Mouse (Mus musculus) embryonic facial prominence, embryonic 12.5 days (tissue): ENCODE data around the gene Slc25a5. TPM values are rescaled to one million over a fixed set of nuclear protein-coding genes. Genes with fewer than 3 reads are reported as not detected.

Source experiments
- ATAC-seq: fragments of 200-750 bp; cut with Nextera tagmentation; 2 replicates; pipeline ENCODE4 v1.8.0; 2017; ENCODE audit not compliant: insufficient number of reproducible peaks, insufficient read depth, low FRiP score, low TSS enrichment
- H3K27ac ChIP-seq: fragments of 300-500 bp; sonication (generic); 2 replicates; pipeline ENCODE4 v1.5.1; 2016; ENCODE audit warnings: mild to moderate bottlenecking
- H3K27me3 ChIP-seq: fragments of 300-500 bp; sonication (generic); 2 replicates; pipeline ENCODE4 v1.6.1; 2016; ENCODE audit warnings: mild to moderate bottlenecking, moderate library complexity
- H3K36me3 ChIP-seq: fragments of 300-500 bp; sonication (generic); 2 replicates; pipeline ENCODE4 v1.6.1; 2016; ENCODE audit warnings: mild to moderate bottlenecking
- H3K4me1 ChIP-seq: fragments of 300-500 bp; sonication (generic); 2 replicates; pipeline ENCODE4 v1.6.1; 2016
- H3K4me2 ChIP-seq: fragments of 300-500 bp; sonication (generic); replicated peaks from 2 replicates; pipeline ENCODE4 v1.6.1; 2016; ENCODE audit warnings: mild to moderate bottlenecking, moderate library complexity
- H3K4me3 ChIP-seq: fragments of 300-500 bp; sonication (generic); 2 replicates; pipeline ENCODE4 v1.5.1; 2016; ENCODE audit warnings: mild to moderate bottlenecking
- H3K9ac ChIP-seq: fragments of 300-500 bp; sonication (generic); 2 replicates; pipeline ENCODE4 v1.6.1; 2016; ENCODE audit warnings: mild to moderate bottlenecking, moderate library complexity
- H3K9me3 ChIP-seq: fragments of 300-500 bp; sonication (generic); 2 replicates; pipeline ENCODE4 v1.6.1; 2016; ENCODE audit warnings: mild to moderate bottlenecking, moderate library complexity
- WGBS: fragments of 180-500 bp; shearing (Covaris S2); methylation state at CpG from one replicate; pipeline ENCODE4 v1.1.7; 2016; 5-methylcytosine and 5-hydroxymethylcytosine counted together
- polyA plus RNA-seq: library from polyadenylated mRNA; unstranded; fragments of >200 nt; fragmentation: Nextera tagmentation; extraction: Ambion mirVana; gene quantifications from 2 replicates; pipeline ENCODE4 v1.2.1, GENCODE M21; 2016

The Slc25a5 gene
- polyA plus RNA-seq, 1 experiment from 2014 or later: 398 TPM

- no peak for ATAC-seq
- no peaks in the 10 kb centered on the region for H3K27me3 ChIP-seq
These were observed 24.8 kb downstream of the Slc25a5 start for GRCm38 (mm10) chrX:36820201-36820600.

GRCm38 (mm10) chrX:36823932-36824711 lies 28.7 kb downstream of the Slc25a5 start:
- H3K27me3 ChIP-seq: no peaks in the 10 kb centered on the region
- ATAC-seq: no peak
- no peaks in the 10 kb centered on the region for H3K4me1 ChIP-seq
- no peak overlapping the region for H3K27ac ChIP-seq
- 76% methylated on average over 10 of the region's 10 CpGs for WGBS
- no peak overlapping the region for H3K4me2 ChIP-seq
- no peak overlapping the region for H3K9ac ChIP-seq
- no peak overlapping the region for H3K4me3 ChIP-seq
- H3K9me3 ChIP-seq: no peaks in the 10 kb centered on the region
- H3K36me3 ChIP-seq: no peaks in the 10 kb centered on the region

More at GRCm38 (mm10) chrX:36820201-36820600, 24.8 kb downstream of the Slc25a5 start:
- no peak overlapping the region for H3K4me2 ChIP-seq
- no peaks in the 10 kb centered on the region for H3K36me3 ChIP-seq
- 21% methylated on average over 4 of the region's 4 CpGs for WGBS
- no peaks in the 10 kb centered on the region for H3K9me3 ChIP-seq
- no peak overlapping the region for H3K9ac ChIP-seq
- H3K27ac ChIP-seq: no peak overlapping the region
- H3K4me3 ChIP-seq: no peak overlapping the region
- no peaks in the 10 kb centered on the region; the same call in 1 of the 2 replicates for H3K4me1 ChIP-seq

DNA sequence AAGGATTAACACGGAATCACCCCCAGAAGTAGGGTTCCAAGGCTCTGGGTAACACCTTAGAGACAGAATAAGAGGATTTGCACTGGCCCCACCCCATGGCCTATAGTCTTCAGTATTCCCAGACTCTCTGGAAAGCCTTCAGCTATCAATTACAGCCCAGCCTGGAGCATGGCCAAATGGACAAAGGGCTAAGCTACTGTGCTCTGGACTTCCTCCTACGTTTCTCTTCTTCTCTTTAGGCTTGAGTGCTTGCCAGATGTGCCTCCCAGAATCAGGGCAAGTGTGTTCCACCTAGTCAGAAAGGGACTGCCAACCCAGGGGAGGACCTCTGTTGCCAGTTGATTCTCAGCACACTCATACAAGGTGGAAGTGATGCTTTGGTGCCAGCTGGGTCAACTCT lies 29.6 kb downstream of the Slc25a5 start:
- WGBS: 62% methylated on average over 2 of the region's 2 CpGs
- no peak for ATAC-seq

GRCm38 (mm10) chrX:36826873-36827272 lies 31.4 kb downstream of the Slc25a5 start:
- Histone ChIP-seq H3K27ac (no peak overlapping the region), H3K36me3 (no peaks in the 10 kb centered on the region), H3K9ac (no peak overlapping the region), H3K4me3 (no peak overlapping the region), H3K27me3 (no peaks in the 10 kb centered on the region), H3K9me3 (no peaks in the 10 kb centered on the region), H3K4me2 (no peak overlapping the region), H3K4me1 (no peaks in the 10 kb centered on the region)
- WGBS: 91% methylated on average over 2 of the region's 5 CpGs
- ATAC-seq: no peak

More for the DNA sequence above, 29.6 kb downstream of the Slc25a5 start:
- no peak overlapping the region for H3K27ac ChIP-seq
- no peaks in the 10 kb centered on the region for H3K36me3 ChIP-seq
- no peak overlapping the region for H3K4me3 ChIP-seq
- no peak overlapping the region for H3K9ac ChIP-seq
- no peaks in the 10 kb centered on the region for H3K9me3 ChIP-seq
- H3K27me3 ChIP-seq: no peaks in the 10 kb centered on the region
- no peaks in the 10 kb centered on the region for H3K4me1 ChIP-seq
- H3K4me2 ChIP-seq: no peak overlapping the region

DNA sequence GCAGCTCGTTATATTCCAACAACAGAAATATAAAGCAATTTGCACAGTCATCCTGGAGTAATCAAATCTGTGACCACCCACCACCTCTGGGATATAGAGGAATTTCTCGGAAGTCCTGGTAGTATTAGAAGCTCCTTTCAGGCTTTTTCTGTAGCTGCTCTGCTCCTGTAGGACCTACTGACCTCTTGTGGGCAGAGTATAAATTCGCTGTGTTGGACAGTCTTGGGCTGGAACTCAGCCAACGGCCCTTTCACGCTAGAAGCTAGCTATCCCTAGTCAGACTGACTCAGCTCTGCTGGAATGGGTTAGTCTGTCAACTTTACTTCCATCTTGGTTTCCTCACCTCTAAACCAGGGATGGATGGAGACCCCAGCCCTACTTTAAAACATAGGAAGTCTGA lies 34.8 kb downstream of the Slc25a5 start:
- Histone ChIP-seq H3K9me3 (no peaks in the 10 kb centered on the region), H3K36me3 (no peaks in the 10 kb centered on the region), H3K4me1 (no peaks in the 10 kb centered on the region), H3K9ac (no peak overlapping the region), H3K27me3 (no peaks in the 10 kb centered on the region), H3K27ac (no peak overlapping the region), H3K4me3 (no peak overlapping the region), H3K4me2 (no peak overlapping the region)
- no peak for ATAC-seq
- WGBS: 43% methylated on average over 5 of the region's 5 CpGs

GRCm38 (mm10) chrX:36831632-36832031 lies 36.2 kb downstream of the Slc25a5 start:
- H3K4me3 ChIP-seq: no peak overlapping the region
- no peaks in the 10 kb centered on the region for H3K9me3 ChIP-seq
- WGBS: 78% methylated on average over 4 of the region's 4 CpGs
- no peaks in the 10 kb centered on the region for H3K36me3 ChIP-seq
- no peak overlapping the region for H3K9ac ChIP-seq
- H3K27me3 ChIP-seq: no peaks in the 10 kb centered on the region
- no peaks in the 10 kb centered on the region for H3K4me1 ChIP-seq
- ATAC-seq: no peak
- H3K4me2 ChIP-seq: no peak overlapping the region
- no peak overlapping the region for H3K27ac ChIP-seq

DNA sequence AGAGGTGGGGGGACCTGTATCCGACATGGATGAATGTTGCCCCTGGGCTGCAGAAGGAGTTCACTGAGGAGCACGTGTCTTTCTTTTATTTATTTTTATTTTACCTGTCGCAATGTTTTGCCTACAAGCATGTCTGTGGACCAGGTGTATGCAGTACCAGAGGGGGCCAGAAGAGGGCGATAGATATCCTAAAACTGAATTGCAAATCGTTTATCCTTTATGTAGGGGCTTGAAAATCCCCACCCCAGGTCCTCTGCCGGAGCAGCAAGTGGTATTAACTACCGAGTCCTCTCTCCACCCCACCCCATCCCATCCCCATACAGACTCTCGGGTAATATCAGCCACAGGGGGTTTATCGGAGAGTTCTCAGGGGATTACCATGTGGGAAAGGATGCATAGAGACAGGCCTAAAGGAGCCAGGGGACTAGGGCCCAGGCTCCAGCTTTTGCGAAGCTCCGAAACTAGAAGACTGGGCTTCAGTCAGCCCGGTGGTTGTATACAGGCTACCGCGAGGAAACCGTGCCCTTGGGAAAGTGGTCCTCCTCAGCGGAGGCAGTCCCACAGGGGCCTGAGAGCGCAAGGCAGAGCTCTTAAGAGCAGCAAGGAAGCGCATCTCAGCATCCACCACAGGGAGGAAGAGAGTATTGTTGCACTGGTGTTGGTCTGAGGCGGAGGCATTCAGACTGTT lies 38.1 kb downstream of the Slc25a5 start:
- ATAC-seq: peak; percentile 52; the same call in 1 of the 2 replicates
- no peaks in the 10 kb centered on the region for H3K27me3 ChIP-seq
- WGBS: 26% methylated on average over 19 of the region's 19 CpGs

DNA sequence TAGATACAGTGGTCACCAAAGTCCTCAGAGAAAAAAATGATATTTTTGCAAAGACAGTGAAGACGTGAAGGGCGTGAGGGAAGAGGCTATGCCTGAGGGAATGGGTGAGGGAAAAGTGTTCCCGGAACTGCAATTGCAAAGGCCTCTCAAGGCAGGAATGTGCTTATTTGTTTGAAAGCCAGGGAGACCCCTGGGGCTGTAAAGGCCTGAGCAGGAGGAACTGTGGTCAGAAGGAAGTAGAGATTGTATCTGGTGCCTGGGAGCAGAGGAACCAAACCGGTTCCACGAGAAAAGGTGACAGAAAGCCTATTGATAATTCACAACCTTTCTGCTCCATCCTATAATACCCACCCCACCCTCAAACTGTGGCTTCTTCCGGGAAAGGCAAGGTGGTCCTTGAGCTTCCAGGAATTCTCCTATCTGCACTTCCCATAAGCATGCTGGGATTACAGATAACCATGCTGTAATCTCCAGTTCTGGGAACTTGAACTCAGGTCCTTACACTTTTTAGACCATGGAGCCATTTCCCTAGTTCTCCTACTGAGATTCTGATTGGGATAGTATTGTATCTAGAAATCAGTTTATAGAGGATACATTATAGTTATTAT lies 41.7 kb downstream of the Slc25a5 start:
- no peaks in the 10 kb centered on the region for H3K36me3 ChIP-seq
- no peak for ATAC-seq
- H3K27ac ChIP-seq: no peak overlapping the region
- H3K4me2 ChIP-seq: no peak overlapping the region
- H3K9ac ChIP-seq: no peak overlapping the region
- no peaks in the 10 kb centered on the region for H3K4me1 ChIP-seq
- WGBS: 48% methylated on average over 6 of the region's 6 CpGs
- no peaks in the 10 kb centered on the region for H3K9me3 ChIP-seq
- H3K27me3 ChIP-seq: no peaks in the 10 kb centered on the region
- H3K4me3 ChIP-seq: no peak overlapping the region

More for the DNA sequence above, 38.1 kb downstream of the Slc25a5 start:
- Histone ChIP-seq H3K4me2 (peak overlapping the region; percentile 44), H3K36me3 (no peaks in the 10 kb centered on the region), H3K27ac (no peak overlapping the region), H3K4me1 (no peaks in the 10 kb centered on the region), H3K4me3 (0 out of 2 replicates have a peak overlapping the region, but pooled peaks have one; percentile 15), H3K9me3 (no peaks in the 10 kb centered on the region), H3K9ac (peak overlapping the region; percentile 24; the same call in 1 of the 2 replicates)

- Histone ChIP-seq H3K27ac (no peak overlapping the region), H3K36me3 (no peaks in the 10 kb centered on the region), H3K9me3 (no peaks in the 10 kb centered on the region), H3K4me3 (no peak overlapping the region), H3K4me2 (no peak overlapping the region), H3K27me3 (no peaks in the 10 kb centered on the region), H3K4me1 (no peaks in the 10 kb centered on the region), H3K9ac (no peak overlapping the region)
- ATAC-seq: no peak
- WGBS: 85% methylated on average over 7 of the region's 7 CpGs
These were observed 43.9 kb downstream of the Slc25a5 start for GRCm38 (mm10) chrX:36839391-36839790.

DNA sequence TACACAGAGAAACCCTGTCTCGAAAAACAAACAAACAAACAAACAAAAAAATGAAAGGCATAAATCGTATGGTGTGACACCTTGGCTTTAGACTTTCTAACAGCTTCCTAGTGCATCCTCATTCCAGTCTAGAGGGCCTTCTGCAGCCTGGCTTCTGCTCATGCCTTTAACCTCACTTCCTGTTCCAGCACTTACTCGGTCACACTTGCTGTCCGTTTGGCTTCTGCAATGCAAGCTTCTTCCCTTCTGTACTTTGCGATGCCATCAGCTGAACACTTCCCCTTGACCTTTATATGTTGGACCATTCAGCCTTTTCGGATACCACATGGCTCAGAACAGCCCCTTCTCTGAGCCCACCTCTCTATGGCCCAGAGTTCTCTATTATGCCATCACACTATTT lies 46.2 kb downstream of the Slc25a5 start:
- Histone ChIP-seq H3K27me3 (no peaks in the 10 kb centered on the region), H3K4me1 (no peaks in the 10 kb centered on the region), H3K4me2 (no peak overlapping the region), H3K27ac (no peak overlapping the region), H3K4me3 (no peak overlapping the region), H3K9me3 (no peaks in the 10 kb centered on the region), H3K36me3 (no peaks in the 10 kb centered on the region), H3K9ac (no peak overlapping the region)
- no peak for ATAC-seq
- 77% methylated on average over 6 of the region's 6 CpGs for WGBS

- Histone ChIP-seq H3K36me3 (no peaks in the 10 kb centered on the region), H3K9me3 (no peaks in the 10 kb centered on the region), H3K4me1 (no peaks in the 10 kb centered on the region), H3K9ac (no peak overlapping the region), H3K27me3 (no peaks in the 10 kb centered on the region), H3K27ac (no peak overlapping the region), H3K4me3 (no peak overlapping the region), H3K4me2 (no peak overlapping the region)
- 77% methylated on average over 4 of the region's 4 CpGs for WGBS
- no peak for ATAC-seq
These were observed 48.0 kb downstream of the Slc25a5 start for GRCm38 (mm10) chrX:36843346-36843990.
